Mouse (Mus musculus) hindbrain, postnatal 0 days (tissue): ENCODE measurements at regions not wholly inside any gene's neighbourhood (a gene's known extent, or its start where the extent isn't known, plus 50 kb on each side); places are given as distances from the start of the nearest gene placed in this dataset.
A peak's percentile ranks its signal among the peaks of the same experiment; 100 is the strongest.

Experiments
- ATAC-seq: fragments of 200-750 bp; cut with Nextera tagmentation; 2 replicates; pipeline ENCODE4 v1.8.0; 2017; ENCODE audit warnings: mild to moderate bottlenecking, moderate TSS enrichment, moderate library complexity
- DNase-seq: peaks from one replicate; pipeline ENCODE4 v3.0.0-alpha.2; 2015; ENCODE audit warnings: low spot score
- H3K27ac ChIP-seq: fragments of 300-500 bp; sonication (generic); 2 replicates; pipeline ENCODE4 v1.5.1; 2014; ENCODE audit warnings: mild to moderate bottlenecking
- H3K27me3 ChIP-seq: fragments of 300-500 bp; sonication (generic); 2 replicates; pipeline ENCODE4 v1.6.1; 2014; ENCODE audit warnings: low read length, mixed read lengths; ENCODE audit not compliant: insufficient read depth
- H3K36me3 ChIP-seq: fragments of 300-500 bp; sonication (generic); 2 replicates; pipeline ENCODE4 v1.6.1; 2014; ENCODE audit warnings: low read length, mixed read lengths; ENCODE audit not compliant: insufficient read depth
- H3K4me1 ChIP-seq: fragments of 300-500 bp; sonication (generic); 2 replicates; pipeline ENCODE4 v1.6.1; 2014; ENCODE audit warnings: antibody characterized with exemption, low read length, mixed read lengths; ENCODE audit not compliant: insufficient read depth
- H3K4me2 ChIP-seq: fragments of 300-500 bp; sonication (generic); 2 replicates; pipeline ENCODE4 v1.6.1; 2014; ENCODE audit warnings: low read depth, mild to moderate bottlenecking, low read length, moderate library complexity, mixed read lengths
- H3K4me3 ChIP-seq: fragments of 300-500 bp; sonication (generic); 2 replicates; pipeline ENCODE4 v1.5.1; 2014; ENCODE audit warnings: low read length
- H3K9ac ChIP-seq: fragments of 300-500 bp; sonication (generic); replicated peaks from 2 replicates; pipeline ENCODE4 v1.6.1; 2014; ENCODE audit warnings: mild to moderate bottlenecking, low read length, moderate library complexity, mixed read lengths
- H3K9me3 ChIP-seq: fragments of 300-500 bp; sonication (generic); 2 replicates; pipeline ENCODE4 v1.6.1; 2016; ENCODE audit warnings: low read length, mixed read lengths
- CTCF ChIP-seq: IDR thresholded peaks from 2 replicates; pipeline ENCODE4 v1.5.1; 2016; ENCODE audit warnings: antibody characterized with exemption, control low read depth, low read depth
- WGBS: fragments of 180-500 bp; shearing (Covaris S2); extraction: QIAGEN DNeasy Blood & Tissue Kit; methylation state at CpG from one replicate; pipeline ENCODE4 v1.1.7; 2014; 5-methylcytosine and 5-hydroxymethylcytosine counted together

DNA sequence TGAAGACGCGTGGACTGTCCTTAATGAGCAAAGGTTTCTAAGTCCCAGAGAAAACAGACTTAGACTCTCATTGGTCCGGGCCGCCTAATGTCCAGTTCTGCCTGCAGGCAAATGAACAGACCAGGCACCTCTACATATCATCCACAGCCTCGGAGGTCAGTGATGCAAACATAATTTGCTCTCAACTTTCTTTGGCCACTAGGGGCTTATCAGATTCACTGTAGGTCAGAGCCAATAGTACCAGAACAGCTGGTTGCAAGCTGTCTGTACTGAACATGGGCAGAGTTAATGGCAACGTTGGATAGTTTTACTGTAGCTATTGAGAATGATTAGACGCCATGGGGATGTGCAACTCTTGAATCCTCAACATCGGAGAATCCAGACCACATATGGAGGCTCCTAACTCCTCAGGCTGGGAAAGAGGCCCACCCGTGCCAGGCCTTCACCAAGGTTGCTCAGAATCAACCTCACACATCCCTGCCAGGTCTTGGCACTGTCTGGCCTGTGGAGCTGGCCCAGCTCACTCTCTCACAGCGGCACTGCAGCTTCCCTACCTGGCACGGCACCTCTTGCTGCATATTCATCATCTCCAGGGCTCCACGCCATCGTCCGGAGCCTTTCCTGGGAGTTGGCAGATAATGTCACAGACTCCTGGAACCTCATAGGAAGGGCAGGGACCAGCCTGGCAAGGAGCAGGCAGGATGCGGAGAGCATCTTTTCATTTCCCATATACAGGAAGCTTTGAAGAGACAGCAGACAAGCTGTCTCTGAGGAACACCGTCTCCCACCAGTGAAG, 228.1 kb downstream of the Gm4791 start:
- H3K4me2 ChIP-seq: no peak overlapping the region
- DNase-seq: peak; percentile 57
- WGBS: 61% methylated on average over 16 of the region's 16 CpGs
- H3K27me3 ChIP-seq: no peaks in the 10 kb centered on the region
- ATAC-seq: peak; percentile 27; the same call in 1 of the 2 replicates
- H3K9me3 ChIP-seq: no peaks in the 10 kb centered on the region
- no peak overlapping the region for H3K9ac ChIP-seq
- H3K27ac ChIP-seq: no peak overlapping the region
- H3K4me3 ChIP-seq: no peak overlapping the region
- peak; percentile 51 for TF ChIP-seq CTCF
- H3K4me1 ChIP-seq: 0 out of 2 replicates have a peak, but pooled peaks cover 3% of the 10 kb centered on the region
- H3K36me3 ChIP-seq: no peaks in the 10 kb centered on the region

- WGBS: 63% methylated on average over 8 of the region's 8 CpGs
- H3K4me3 ChIP-seq: no peak overlapping the region
- no peak for DNase-seq
- H3K9me3 ChIP-seq: no peaks in the 10 kb centered on the region
- H3K27me3 ChIP-seq: no peaks in the 10 kb centered on the region
- 0 out of 2 replicates have a peak, but pooled peaks cover 3% of the 10 kb centered on the region for H3K4me1 ChIP-seq
- TF ChIP-seq CTCF: no peak
- no peaks in the 10 kb centered on the region for H3K36me3 ChIP-seq
- H3K4me2 ChIP-seq: no peak overlapping the region
- no peak for ATAC-seq
- no peak overlapping the region for H3K27ac ChIP-seq
- no peak overlapping the region for H3K9ac ChIP-seq
These were observed 228.8 kb downstream of the Gm4791 start for GRCm38 (mm10) chr9:47227298-47227697.

GRCm38 (mm10) chr9:47228736-47229135, 230.2 kb downstream of the Gm4791 start:
- no peaks in the 10 kb centered on the region for H3K9me3 ChIP-seq
- WGBS: 65% methylated on average over 5 of the region's 5 CpGs
- no peaks in the 10 kb centered on the region; the same call in 1 of the 2 replicates for H3K27me3 ChIP-seq
- TF ChIP-seq CTCF: no peak
- H3K36me3 ChIP-seq: no peaks in the 10 kb centered on the region
- ATAC-seq: no peak
- H3K9ac ChIP-seq: no peak overlapping the region
- DNase-seq: no peak
- H3K4me3 ChIP-seq: no peak overlapping the region
- H3K27ac ChIP-seq: no peak overlapping the region
- no peak overlapping the region for H3K4me2 ChIP-seq
- 0 out of 2 replicates have a peak, but pooled peaks cover under 1% of the 10 kb centered on the region for H3K4me1 ChIP-seq

DNA sequence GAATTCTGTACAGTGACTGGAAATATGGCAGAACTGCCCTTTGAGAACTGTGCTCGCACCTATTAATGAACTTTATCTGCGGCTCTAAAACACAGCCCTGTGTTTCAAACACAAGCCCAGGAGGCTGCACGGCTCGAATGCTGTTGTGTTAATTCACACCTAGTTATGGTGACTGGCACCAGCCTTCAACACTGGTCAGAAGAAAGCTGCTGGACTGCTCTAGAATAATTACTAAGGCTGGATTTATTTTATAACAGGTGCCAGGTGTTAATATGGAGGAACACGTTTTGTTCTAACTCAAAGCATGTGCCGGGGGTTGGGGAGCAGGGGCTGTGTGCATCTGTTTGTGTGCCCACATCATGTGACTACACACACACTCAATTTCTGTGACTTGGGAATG, 230.8 kb downstream of the Gm4791 start:
- no peak for TF ChIP-seq CTCF
- H3K4me1 ChIP-seq: no peaks in the 10 kb centered on the region
- no peaks in the 10 kb centered on the region; the same call in 1 of the 2 replicates for H3K27me3 ChIP-seq
- no peak for ATAC-seq
- H3K9ac ChIP-seq: no peak overlapping the region
- 83% methylated on average over 6 of the region's 6 CpGs for WGBS
- no peak overlapping the region for H3K27ac ChIP-seq
- H3K36me3 ChIP-seq: no peaks in the 10 kb centered on the region
- H3K4me2 ChIP-seq: no peak overlapping the region
- H3K9me3 ChIP-seq: no peaks in the 10 kb centered on the region
- DNase-seq: no peak
- H3K4me3 ChIP-seq: no peak overlapping the region

DNA sequence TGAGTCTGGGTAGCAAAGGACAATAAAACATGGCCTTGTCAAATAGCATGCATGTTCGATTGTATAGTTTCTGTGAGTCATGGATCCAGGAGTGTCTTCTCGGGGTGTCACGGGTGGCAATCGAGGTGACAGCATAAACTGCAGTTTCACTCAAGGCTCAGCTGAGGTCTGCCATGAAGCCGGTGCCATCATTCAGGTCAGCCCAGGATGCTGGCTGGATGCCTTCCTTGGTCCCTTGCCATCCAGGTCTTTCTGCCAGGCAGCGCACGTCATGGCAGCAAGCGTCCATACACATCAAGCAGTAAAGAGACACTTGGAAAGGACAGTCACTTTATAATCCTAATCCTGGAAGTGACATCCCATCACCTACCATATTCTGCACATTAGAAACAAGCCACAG, 242.4 kb downstream of the Gm4791 start:
- 61% methylated on average over 8 of the region's 8 CpGs for WGBS
- DNase-seq: peak; percentile 61

GRCm38 (mm10) chr9:47242051-47242450, 243.5 kb downstream of the Gm4791 start:
- 79% methylated on average over 6 of the region's 6 CpGs for whole genome bisulfite sequencing
- Histone ChIP-seq H3K27ac (no peak overlapping the region), H3K4me2 (no peak overlapping the region), H3K27me3 (no peaks in the 10 kb centered on the region), H3K9ac (no peak overlapping the region), H3K4me3 (no peak overlapping the region), H3K36me3 (no peaks in the 10 kb centered on the region), H3K4me1 (peaks cover 4% of the 10 kb centered on the region; the same call in 1 of the 2 replicates), H3K9me3 (no peaks in the 10 kb centered on the region)
- ATAC-seq (no peak), DNase-seq (no peak)
- no peak for TF ChIP-seq CTCF

More for the DNA sequence above, 242.4 kb downstream of the Gm4791 start:
- no peaks in the 10 kb centered on the region for H3K27me3 ChIP-seq
- H3K9ac ChIP-seq: no peak overlapping the region
- H3K4me2 ChIP-seq: no peak overlapping the region
- no peak overlapping the region for H3K4me3 ChIP-seq
- H3K36me3 ChIP-seq: no peaks in the 10 kb centered on the region
- no peak for ATAC-seq
- H3K9me3 ChIP-seq: no peaks in the 10 kb centered on the region
- peaks cover 4% of the 10 kb centered on the region; the same call in 1 of the 2 replicates for H3K4me1 ChIP-seq
- no peak overlapping the region for H3K27ac ChIP-seq
- no peak for TF ChIP-seq CTCF

DNA sequence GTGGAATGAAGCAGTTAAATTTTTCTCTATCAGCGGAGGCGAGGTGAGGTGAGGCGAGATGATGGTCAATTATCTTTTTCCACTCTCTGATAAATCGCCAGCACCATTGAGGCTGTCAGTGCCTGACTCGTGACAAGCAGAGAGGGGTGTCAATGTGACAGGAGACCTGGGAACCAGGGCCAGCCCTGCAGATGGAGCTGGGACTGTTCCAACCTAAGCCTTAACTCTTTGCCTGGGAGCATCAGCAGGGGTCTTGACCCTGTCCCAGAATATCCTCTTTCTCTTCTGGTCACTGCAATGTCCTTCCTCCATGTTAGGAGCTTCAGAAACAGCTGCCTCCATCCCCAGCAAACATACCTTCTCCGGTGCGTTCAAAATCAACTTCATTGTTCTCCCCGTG, 244.0 kb downstream of the Gm4791 start:
- H3K4me3 ChIP-seq: no peak overlapping the region
- ATAC-seq (no peak), DNase-seq (peak; percentile 23)
- no peaks in the 10 kb centered on the region for H3K27me3 ChIP-seq
- WGBS: 61% methylated on average over 8 of the region's 8 CpGs
- no peaks in the 10 kb centered on the region for H3K9me3 ChIP-seq
- peaks cover 4% of the 10 kb centered on the region; the same call in 1 of the 2 replicates for H3K4me1 ChIP-seq
- no peak overlapping the region for H3K9ac ChIP-seq
- H3K4me2 ChIP-seq: no peak overlapping the region
- H3K36me3 ChIP-seq: no peaks in the 10 kb centered on the region
- no peak for TF ChIP-seq CTCF
- H3K27ac ChIP-seq: no peak overlapping the region
